8 mouse cellular contexts compared by ENCODE assay signal in genomic region chr2:167422150-167422470, GRCm38 (mm10). TPM values are rescaled to one million over a fixed set of nuclear protein-coding genes. Genes with fewer than 3 reads are reported as not detected.
DNase-seq lines count a peak whose midpoint lies in the region; ATAC-seq and TF ChIP-seq lines count a peak whose summit lies in the region.

No protein-coding gene starts in this region.

- 6% methylated on average over 11 of the region's 11 CpGs for WGBS in liver, adult 2 months
- WGBS in embryonic facial prominence, embryonic 12.5 days: 4% methylated on average over 11 of the region's 11 CpGs
- WGBS in intestine, embryonic 15.5 days: 6% methylated on average over 11 of the region's 11 CpGs
- 6% methylated on average over 11 of the region's 11 CpGs for WGBS in neural tube, embryonic 13.5 days

- H3K27me3 ChIP-seq in liver, adult 2 months (ENCODE audit: control insufficient read depth, insufficient read depth, low read length): no peaks in the 10 kb centered on the region
- no peaks in the 10 kb centered on the region for H3K27me3 ChIP-seq in embryonic facial prominence, embryonic 12.5 days
- no peaks in the 10 kb centered on the region for H3K27me3 ChIP-seq in intestine, embryonic 15.5 days (replicated peaks)
- no peaks in the 10 kb centered on the region for H3K27me3 ChIP-seq in neural tube, embryonic 13.5 days

- H3K4me3 ChIP-seq in liver, adult 2 months (ENCODE audit: insufficient read depth, low read depth, low read length): peak overlapping the region; percentile 84
- peak overlapping the region; percentile 85 for H3K4me3 ChIP-seq in embryonic facial prominence, embryonic 12.5 days
- H3K4me3 ChIP-seq in intestine, embryonic 15.5 days (replicated peaks): peak overlapping the region; percentile 73
- peak overlapping the region; percentile 50 for H3K4me3 ChIP-seq in neural tube, embryonic 13.5 days

- H3K4me2 ChIP-seq in embryonic facial prominence, embryonic 12.5 days (replicated peaks): peak overlapping the region; percentile 82
- H3K4me2 ChIP-seq in intestine, embryonic 15.5 days (replicated peaks): peak overlapping the region; percentile 78
- H3K4me2 ChIP-seq in neural tube, embryonic 13.5 days: peak overlapping the region; percentile 82

- H3K4me1 ChIP-seq in liver, adult 2 months (ENCODE audit: control insufficient read depth, insufficient read depth, low read length): peaks cover 14% of the 10 kb centered on the region
- H3K4me1 ChIP-seq in embryonic facial prominence, embryonic 12.5 days: peaks cover 12% of the 10 kb centered on the region
- H3K4me1 ChIP-seq in intestine, embryonic 15.5 days (replicated peaks): peaks cover 13% of the 10 kb centered on the region
- H3K4me1 ChIP-seq in neural tube, embryonic 13.5 days (replicated peaks): peaks cover 25% of the 10 kb centered on the region

- peaks cover 28% of the 10 kb centered on the region for H3K36me3 ChIP-seq in liver, adult 2 months (ENCODE audit: control insufficient read depth, insufficient read depth, low read length)
- peaks cover 30% of the 10 kb centered on the region for H3K36me3 ChIP-seq in embryonic facial prominence, embryonic 12.5 days
- peaks cover 23% of the 10 kb centered on the region for H3K36me3 ChIP-seq in intestine, embryonic 15.5 days
- H3K36me3 ChIP-seq in neural tube, embryonic 13.5 days: peaks cover 35% of the 10 kb centered on the region

- H3K9me3 ChIP-seq in embryonic facial prominence, embryonic 12.5 days: no peaks in the 10 kb centered on the region
- H3K9me3 ChIP-seq in intestine, embryonic 15.5 days: no peaks in the 10 kb centered on the region; the same call in 1 of the 2 replicates
- no peaks in the 10 kb centered on the region for H3K9me3 ChIP-seq in neural tube, embryonic 13.5 days

- H3K27ac ChIP-seq in liver, adult 2 months (replicated peaks; ENCODE audit: insufficient read depth, low read depth, low read length): peak overlapping the region; percentile 97
- peak overlapping the region; percentile 98 for H3K27ac ChIP-seq in embryonic facial prominence, embryonic 12.5 days
- peak overlapping the region; percentile 96 for H3K27ac ChIP-seq in intestine, embryonic 15.5 days
- peak overlapping the region; percentile 96 for H3K27ac ChIP-seq in neural tube, embryonic 13.5 days (replicated peaks)

- H3K79me2 ChIP-seq in liver, adult 2 months (ENCODE audit: control insufficient read depth, insufficient read depth, low read length): peaks cover 5% of the 10 kb centered on the region; the same call in 1 of the 2 replicates

- no peak for DNase-seq in liver, adult 2 months (ENCODE audit: extremely low read depth, low read depth, low spot score)
- DNase-seq in liver: no peak
- no peak for DNase-seq in adrenal gland, postnatal 10 days
- DNase-seq in urinary bladder, adult 2 months (ENCODE audit: low spot score): no peak
- DNase-seq in adrenal gland, adult (ENCODE audit: inconsistent age in 2 of 2, low spot score in 1 of 2): no peak

- H3K9ac ChIP-seq in liver, adult 2 months (ENCODE audit: low read depth, low read length): peak overlapping the region; percentile 42
- peak overlapping the region; percentile 88 for H3K9ac ChIP-seq in embryonic facial prominence, embryonic 12.5 days
- peak overlapping the region; percentile 95 for H3K9ac ChIP-seq in intestine, embryonic 15.5 days
- H3K9ac ChIP-seq in neural tube, embryonic 13.5 days: peak overlapping the region; percentile 79

- no peak for TF ChIP-seq POLR2A in liver, adult 2 months (IDR thresholded peaks at IDR 0.05; ENCODE audit: extremely low read depth, insufficient read depth, low read length)

- no peak for ATAC-seq in embryonic facial prominence, embryonic 12.5 days (ENCODE audit: insufficient number of reproducible peaks, insufficient read depth, low FRiP score, low TSS enrichment)
- no peak for ATAC-seq in intestine, embryonic 15.5 days
- ATAC-seq in neural tube, embryonic 13.5 days (ENCODE audit: low read depth): no peak; the same call in 1 of the 2 replicates

- no peak for TF ChIP-seq CTCF in liver, adult 2 months (IDR thresholded peaks at IDR 0.05; ENCODE audit: low read depth, low read length)

RNA-seq across cellular contexts. Expression of gene Slc9a8, which starts 0.6 kb away (rescaled TPM):
- total RNA-seq in liver, adult 2 months (2014; rRNA removed): 14.9 and 22.6 TPM in 2 replicates
- polyA plus RNA-seq in liver, adult 2 months (2012; rRNA removed): 25.8 and 34.2 TPM in 2 replicates
- 23.3 and 24.1 TPM in 2 replicates for polyA plus RNA-seq in embryonic facial prominence, embryonic 12.5 days (2016; fragmentation: Nextera tagmentation; extraction: Ambion mirVana)
- 19.9 and 21.7 TPM in 2 replicates for polyA plus RNA-seq in intestine, embryonic 15.5 days (2015; fragmentation: Nextera tagmentation; extraction: Ambion mirVana)
- polyA plus RNA-seq in neural tube, embryonic 13.5 days (2015; fragmentation: Nextera tagmentation; extraction: Ambion mirVana): 19.5 and 22.1 TPM in 2 replicates
- total RNA-seq in adrenal gland, postnatal 10 days (2021): 10 to 100 TPM; 28.8 to 37.0 TPM
- 35.8 and 40.0 TPM in 2 replicates for polyA plus RNA-seq in urinary bladder, adult 2 months (2012; rRNA removed)

Comparison
In these comparisons a context has a peak if more than half of its experiments do, and no peak if none do; other contexts are left out.
1. H3K9ac ChIP-seq: peak in every context shown above with its lines; median percentile 95 in intestine, embryonic 15.5 days; 88 in embryonic facial prominence, embryonic 12.5 days; 79 in neural tube, embryonic 13.5 days; 42 in liver, adult 2 months.